Comparison of ENCODE assay signal across 22 mouse cellular contexts in genomic region chr11:116362015-116362414, GRCm38 (mm10). TPM values are rescaled to one million over a fixed set of nuclear protein-coding genes. Genes with fewer than 3 reads are reported as not detected.
A peak's percentile ranks its signal among the peaks of the same experiment; 100 is the strongest.
DNase-seq lines count a peak whose midpoint lies in the region; ATAC-seq and TF ChIP-seq lines count a peak whose summit lies in the region.
"Had no signal": no experiment of that assay in that cellular context is flagged by ENCODE, and none has a peak within 500 bp of the region (broad histone marks: within the 10 kb centered on the region; RNA-seq: fewer than 3 reads in every experiment).

No protein-coding gene starts in this region.

- H3K4me1 ChIP-seq in thymus, adult 2 months (replicated peaks; ENCODE audit: control insufficient read depth, insufficient read depth, low read length): peaks cover 51% of the 10 kb centered on the region
- H3K4me1 ChIP-seq: heart, embryonic 12.5 days; stomach, embryonic 15.5 days had no signal

- WGBS in thymus, adult 2 months: 26% methylated on average over 11 of the region's 11 CpGs

- H3K27ac ChIP-seq in thymus, adult 2 months (ENCODE audit: control insufficient read depth, insufficient read depth, low read length): peak overlapping the region; percentile 98
- H3K27ac ChIP-seq: embryonic facial prominence, embryonic 13.5 days; forebrain, embryonic 10.5 days; hindbrain, embryonic 13.5 days; left cerebral cortex, adult 2 months; limb, embryonic 10.5 days; macrophage; midbrain, embryonic 12.5 days; neural tube, embryonic 13.5 days; stomach, embryonic 15.5 days had no signal

- no peak for ATAC-seq in CD4-positive, CD25-positive, alpha-beta regulatory T cell, adult 4 months
- ATAC-seq: forebrain, postnatal 0 days had no signal

- H3K4me3 ChIP-seq in thymus, adult 2 months (ENCODE audit: control insufficient read depth, insufficient read depth, low read length): peak overlapping the region; percentile 7; the same call in 1 of the 2 replicates
- H3K4me3 ChIP-seq: embryonic facial prominence, embryonic 13.5 days; forebrain, embryonic 10.5 days; heart, embryonic 12.5 days; hindbrain, embryonic 13.5 days; left cerebral cortex, adult 2 months; limb, embryonic 10.5 days; midbrain, embryonic 12.5 days; neural tube, embryonic 13.5 days; stomach, embryonic 15.5 days had no signal

- 0 out of 2 replicates have a peak, but pooled peaks have one; percentile 14 for TF ChIP-seq CTCF in thymus, adult 2 months (IDR thresholded peaks at IDR 0.05; ENCODE audit: borderline replicate concordance, control insufficient read depth, extremely low read depth, insufficient read depth, low read length, poor library complexity)

- no peak for TF ChIP-seq POLR2A in thymus, adult 2 months (IDR thresholded peaks at IDR 0.05; ENCODE audit: control insufficient read depth, extremely low read depth, insufficient read depth, low read length, poor library complexity)

- DNase-seq in CD4-positive, CD25-positive, alpha-beta regulatory T cell, adult 2 months (ENCODE audit: low read depth, low spot score): peak; percentile 35
- DNase-seq in urinary bladder, postnatal 14 days (ENCODE audit: low spot score): peak; percentile 59
- DNase-seq in urinary bladder, adult 2 months (ENCODE audit: low spot score): no peak
- peak; percentile 58 for DNase-seq in thymus, adult 2 months
- DNase-seq in urinary bladder, postnatal 36 days (ENCODE audit: low spot score in 2 of 2): peak; percentile 22 to 57
- DNase-seq in embryo, embryonic 11 days: no peak
- DNase-seq in ovary, postnatal 10 days (ENCODE audit: low spot score): no peak
- DNase-seq: cerebellum, adult 9-11 months; forebrain, postnatal 0 days; kidney, postnatal 36 days; lung, adult 2 months had no signal

- no peaks in the 10 kb centered on the region for H3K36me3 ChIP-seq in thymus, adult 2 months (ENCODE audit: control insufficient read depth, insufficient read depth, low read length)
- H3K36me3 ChIP-seq: stomach, embryonic 15.5 days had no signal

- H3K27me3 ChIP-seq in thymus, adult 2 months (ENCODE audit: control insufficient read depth, insufficient read depth, low read length): no peaks in the 10 kb centered on the region
- H3K27me3 ChIP-seq: embryonic facial prominence, embryonic 13.5 days; heart, embryonic 12.5 days; hindbrain, embryonic 13.5 days; midbrain, embryonic 12.5 days; neural tube, embryonic 13.5 days; stomach, embryonic 15.5 days had no signal

RNA-seq across cellular contexts. Expression of gene Foxj1, which starts 26.8 kb away (rescaled TPM):
- polyA plus RNA-seq in CD4-positive, CD25-positive, alpha-beta regulatory T cell, adult 4 months (2017; shearing (Covaris generic)): not detected
- polyA plus RNA-seq in urinary bladder, adult 2 months (2012; rRNA removed): 0.24 and 0.34 TPM in 2 replicates
- 6.9 TPM in 2 replicates for polyA plus RNA-seq in thymus, adult 2 months (2012; rRNA removed)
- polyA plus RNA-seq: macrophage had no signal

RNA-seq across cellular contexts. Expression of gene Rnf157, which starts 50.8 kb away (rescaled TPM):
- polyA plus RNA-seq in CD4-positive, CD25-positive, alpha-beta regulatory T cell, adult 4 months (2017; shearing (Covaris generic)): 1 to 10 TPM; 8.4 to 8.8 TPM
- 5.0 and 8.3 TPM in 2 replicates for polyA plus RNA-seq in urinary bladder, adult 2 months (2012; rRNA removed)
- polyA plus RNA-seq in thymus, adult 2 months (2012; rRNA removed): 98.7 and 119 TPM in 2 replicates

RNA-seq across cellular contexts. Expression of gene Exoc7, which starts 55.0 kb away (rescaled TPM):
- polyA plus RNA-seq in CD4-positive, CD25-positive, alpha-beta regulatory T cell, adult 4 months (2017; shearing (Covaris generic)): 100 to 1,000 TPM in 1 of 2 experiments, 10 to 100 TPM in 1; 98.4 to 123 TPM
- polyA plus RNA-seq in urinary bladder, adult 2 months (2012; rRNA removed): 40.4 and 51.0 TPM in 2 replicates
- 50.7 and 51.6 TPM in 2 replicates for polyA plus RNA-seq in thymus, adult 2 months (2012; rRNA removed)

Comparison
In these comparisons a context has a peak if more than half of its experiments do, and no peak if none do; other contexts are left out.
1. DNase-seq: peak in CD4-positive, CD25-positive, alpha-beta regulatory T cell, adult 2 months (single experiment), urinary bladder, postnatal 14 days (single experiment), thymus, adult 2 months (single experiment) and urinary bladder, postnatal 36 days (2 of 2); none in urinary bladder, adult 2 months (single experiment), embryo, embryonic 11 days (single experiment) and ovary, postnatal 10 days (single experiment).
2. RNA of gene Rnf157, which starts 50.8 kb away (polyA plus RNA-seq): 98.7 to 119 TPM in thymus, adult 2 months; 8.4 to 8.8 TPM in CD4-positive, CD25-positive, alpha-beta regulatory T cell, adult 4 months and 5.0 to 8.3 TPM in urinary bladder, adult 2 months; every median in the first group is over 10 times any median in the second.